Mouse (Mus musculus): ENCODE measurements around the gene Slc25a51. TPM values are rescaled to one million over a fixed set of nuclear protein-coding genes. Genes with fewer than 3 reads are reported as not detected.

The Slc25a51 gene
- 93.3 and 100 TPM in 2 replicates for polyA plus RNA-seq (2012; rRNA removed; ENCODE audit: low replicate concordance)

GRCm38 (mm10) chr4:45408427-45409132 is at the start of gene Slc25a51:
Gene Slc25a51 (minus strand): TSS chr4:45408766.

Other genes starting within 250 kb of the Slc25a51 start
- gene Frmpd1, start 223.9 kb downstream of the Slc25a51 start, polyA plus RNA-seq (2012; rRNA removed; ENCODE audit: low replicate concordance), result 0.59 and 0.67 TPM in 2 replicates
- gene Trmt10b, start 111.6 kb downstream of the Slc25a51 start, polyA plus RNA-seq (2012; rRNA removed; ENCODE audit: low replicate concordance), result 0.92 and 3.1 TPM in 2 replicates
- gene Dcaf10, start 66.7 kb downstream of the Slc25a51 start, polyA plus RNA-seq (2012; rRNA removed; ENCODE audit: low replicate concordance), result 12.3 and 39.8 TPM in 2 replicates
- gene Exosc3, start 66.0 kb downstream of the Slc25a51 start, polyA plus RNA-seq (2012; rRNA removed; ENCODE audit: low replicate concordance), result 9.5 and 27.6 TPM in 2 replicates
- 13.6 and 25.4 TPM in 2 replicates for gene Shb, start 123.7 kb upstream of the Slc25a51 start, polyA plus RNA-seq (2012; rRNA removed; ENCODE audit: low replicate concordance)

All from mammary gland, adult 2 months (tissue).